Mouse (Mus musculus): ENCODE measurements around the gene Itm2b. TPM values are rescaled to one million over a fixed set of nuclear protein-coding genes. Genes with fewer than 3 reads are reported as not detected.
A peak's percentile ranks its signal among the peaks of the same experiment; 100 is the strongest.

Gene Itm2b
- total RNA-seq, 2 experiments from 2014 or later = 975 to 1,048 TPM

DNA sequence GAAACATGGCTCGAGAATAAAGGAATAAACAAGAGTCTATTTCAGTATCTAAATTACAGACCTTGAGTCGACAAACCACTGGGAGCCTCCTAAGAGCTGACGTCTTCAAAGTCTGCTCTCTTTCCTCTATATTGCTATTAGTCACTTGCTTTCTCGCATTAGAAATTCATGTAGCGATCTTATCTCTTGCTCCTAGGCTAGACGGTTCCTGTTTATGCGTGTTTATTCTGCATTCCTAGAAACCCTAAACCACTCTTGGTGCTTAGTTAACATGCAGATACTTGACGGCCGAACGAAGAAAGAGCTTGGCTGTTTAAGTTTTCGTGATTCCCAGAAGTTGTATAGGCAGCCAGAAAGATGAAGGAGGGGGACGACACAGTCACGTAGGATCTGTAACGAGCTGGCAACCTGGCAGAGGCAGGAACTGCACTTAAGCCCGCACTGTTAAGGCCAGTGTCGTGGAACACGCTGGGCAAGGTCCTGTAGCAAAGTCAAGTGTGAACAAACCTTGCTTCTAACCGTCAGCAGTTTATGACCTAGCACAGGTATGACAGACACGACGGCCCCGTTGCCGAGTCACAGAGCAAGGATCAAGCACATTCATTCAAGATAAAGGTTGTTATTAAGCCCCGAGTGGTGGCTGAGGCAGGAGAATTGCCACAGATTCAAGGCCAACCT is 14.3 kb downstream of the Itm2b start:
- ATAC-seq (replicated peaks; ENCODE audit: poor library complexity, severe bottlenecking) = no peak

DNA sequence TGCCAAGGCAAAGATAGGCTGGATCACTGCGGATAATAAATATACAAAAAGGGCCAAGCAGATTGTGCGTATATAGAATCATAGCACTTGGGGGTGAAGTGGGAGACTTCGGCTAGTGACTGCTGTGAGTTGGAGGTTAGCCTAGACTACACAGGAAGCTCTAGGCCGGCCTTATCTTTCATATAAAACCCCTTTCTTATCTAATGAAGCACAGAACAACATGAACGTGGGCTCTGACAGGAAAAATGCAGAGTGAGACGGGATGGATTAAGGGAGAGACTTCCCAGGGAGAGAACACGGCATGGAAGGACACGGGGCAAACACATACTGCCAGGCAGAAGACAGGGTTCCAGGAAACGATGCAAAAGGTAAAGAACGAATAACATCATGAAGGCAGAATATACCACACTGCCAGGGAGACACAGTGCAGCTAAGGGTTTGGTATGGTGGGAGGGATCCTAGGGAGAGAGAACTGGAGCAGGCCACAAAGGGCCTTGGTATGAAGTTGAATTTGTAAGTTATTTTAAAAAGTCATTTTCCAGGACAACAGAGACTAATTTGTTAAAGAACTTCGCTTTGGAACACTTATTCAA is 14.9 kb downstream of the Itm2b start:
- no peak for ATAC-seq (replicated peaks; ENCODE audit: poor library complexity, severe bottlenecking)

DNA sequence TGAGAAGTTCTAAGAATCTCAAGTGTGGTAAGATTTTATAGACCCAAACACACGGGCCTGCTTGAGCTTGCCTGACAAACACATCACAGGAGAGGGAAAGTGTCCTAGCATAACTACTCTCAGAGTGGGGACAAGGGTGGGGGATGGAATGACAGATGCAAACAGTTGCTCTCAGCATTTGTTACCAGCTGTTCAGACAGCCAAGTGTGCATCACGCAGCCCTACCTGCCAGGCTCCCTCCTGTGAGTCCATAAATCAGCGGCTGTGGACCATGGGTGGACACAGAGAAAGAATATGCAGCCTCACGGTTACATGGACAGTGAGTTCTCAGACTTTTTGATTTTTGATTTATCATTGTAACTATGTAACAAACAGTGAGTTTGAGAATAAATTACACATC is 15.5 kb downstream of the Itm2b start:
- no peak for ATAC-seq (replicated peaks; ENCODE audit: poor library complexity, severe bottlenecking)

DNA sequence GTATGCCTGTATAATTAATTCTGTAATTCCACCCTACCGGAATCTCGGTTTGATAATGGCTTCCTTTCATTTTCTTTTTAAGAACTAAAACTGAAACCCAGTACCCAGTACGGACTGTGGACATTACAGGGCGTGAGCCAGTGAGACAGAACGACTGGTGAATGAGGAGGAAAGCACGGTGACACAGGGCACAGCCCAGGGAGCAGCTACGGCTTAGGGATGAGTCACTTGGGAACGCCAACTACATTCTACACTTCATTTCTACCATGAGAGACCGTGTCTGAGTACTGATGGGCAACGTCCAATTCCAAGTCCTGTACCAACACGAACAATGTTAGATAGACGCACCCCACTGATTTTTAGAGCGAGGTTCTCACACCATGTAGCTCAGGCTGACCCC is 16.1 kb downstream of the Itm2b start:
- no peak for ATAC-seq (replicated peaks; ENCODE audit: poor library complexity, severe bottlenecking)

DNA sequence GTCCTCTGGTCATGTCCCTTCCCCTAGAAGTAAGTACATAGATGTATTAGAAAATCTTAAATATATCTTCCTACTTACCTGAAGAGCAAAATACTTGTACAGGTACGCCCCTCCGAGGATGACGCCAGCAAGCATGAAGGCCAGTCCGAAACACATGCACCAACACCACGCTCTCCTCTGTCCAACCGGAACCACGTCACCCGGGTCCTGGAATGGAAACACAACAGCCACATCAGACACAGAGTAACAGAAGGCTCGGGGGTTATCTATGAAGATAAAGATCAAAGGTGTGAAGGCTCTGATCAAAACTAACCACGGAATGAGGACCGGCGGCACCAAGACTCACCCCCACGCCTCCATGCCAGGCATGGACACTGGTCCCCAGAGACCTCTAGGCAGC is 16.9 kb downstream of the Itm2b start:
- no peak for ATAC-seq (replicated peaks; ENCODE audit: poor library complexity, severe bottlenecking)

DNA sequence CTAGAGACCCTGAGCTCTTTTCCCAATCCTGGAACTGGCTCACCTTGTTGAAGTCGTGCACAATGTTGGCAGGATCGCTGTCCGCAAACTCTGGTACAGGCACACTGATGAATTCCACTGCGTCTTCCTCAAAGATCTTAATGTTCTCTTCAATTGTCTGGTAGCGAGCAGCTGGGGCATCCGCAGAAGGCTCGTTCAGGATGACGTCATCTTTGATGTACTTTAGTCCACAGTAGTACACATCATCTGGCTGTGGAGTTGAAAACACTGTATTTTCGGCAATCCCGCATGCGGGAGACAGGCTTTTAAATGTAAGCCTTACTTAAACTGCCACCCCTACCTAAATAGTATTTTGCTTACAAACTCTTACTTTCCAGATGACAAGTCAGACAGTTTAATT is 18.8 kb downstream of the Itm2b start:
- ATAC-seq (replicated peaks; ENCODE audit: poor library complexity, severe bottlenecking) = no peak

DNA sequence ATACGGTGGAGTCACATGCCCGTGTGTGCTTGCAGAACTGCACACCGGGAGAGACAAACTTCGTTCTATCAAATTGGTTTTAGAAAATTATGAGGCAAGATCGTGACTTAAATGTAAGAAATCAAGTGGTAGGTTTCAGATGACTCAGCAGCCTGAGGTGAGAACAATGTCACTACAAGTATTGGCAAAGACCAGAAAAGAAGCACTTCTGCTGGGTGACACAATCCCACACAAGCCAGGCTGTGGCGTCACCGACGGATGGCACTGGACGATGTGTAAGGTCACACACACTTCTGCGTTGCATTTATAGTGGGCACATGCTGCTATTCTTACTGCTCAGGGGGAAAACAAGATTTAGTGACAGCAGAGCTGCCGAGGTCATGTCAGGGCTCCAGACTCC is 21.3 kb downstream of the Itm2b start:
- ATAC-seq (replicated peaks; ENCODE audit: poor library complexity, severe bottlenecking) = peak; percentile 85

DNA sequence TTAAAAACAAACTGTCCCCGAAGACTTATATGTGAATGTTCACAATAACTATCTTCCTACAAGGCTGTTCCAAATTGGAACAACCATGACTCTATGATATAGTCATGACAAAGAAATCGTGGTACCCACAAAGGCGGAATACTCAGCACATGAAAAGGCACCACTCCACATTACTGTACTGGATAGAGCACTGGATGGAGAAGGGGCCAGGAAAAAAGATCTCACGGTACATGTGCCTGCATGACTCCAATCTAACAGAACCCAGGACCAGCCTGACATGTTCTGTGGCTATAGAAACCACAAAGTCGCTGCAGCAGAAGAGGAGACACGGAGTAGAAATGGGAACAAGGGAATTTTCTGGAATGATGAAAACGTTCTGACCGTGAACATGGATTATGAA is 30.4 kb downstream of the Itm2b start:
- ATAC-seq (replicated peaks; ENCODE audit: poor library complexity, severe bottlenecking) = no peak

DNA sequence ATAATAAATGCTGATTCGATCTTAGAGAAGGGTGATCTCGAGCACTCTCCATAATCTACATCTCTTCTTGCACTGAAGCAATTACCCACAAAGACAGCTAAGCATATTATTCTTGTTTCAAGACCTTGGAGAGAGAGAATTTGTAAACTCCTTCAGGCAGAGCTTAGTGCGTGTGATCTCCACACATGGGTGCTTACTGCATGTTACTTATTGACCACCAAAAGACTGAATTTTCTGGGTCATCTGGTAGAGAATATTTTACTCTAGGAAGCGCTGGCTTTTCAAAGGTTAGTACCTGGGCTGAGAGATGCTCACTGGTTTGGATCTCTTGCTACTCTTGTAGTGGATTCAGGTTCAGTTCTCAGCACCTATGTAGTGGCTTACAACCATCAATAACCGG is 34.0 kb downstream of the Itm2b start:
- ATAC-seq (replicated peaks; ENCODE audit: poor library complexity, severe bottlenecking) = no peak

DNA sequence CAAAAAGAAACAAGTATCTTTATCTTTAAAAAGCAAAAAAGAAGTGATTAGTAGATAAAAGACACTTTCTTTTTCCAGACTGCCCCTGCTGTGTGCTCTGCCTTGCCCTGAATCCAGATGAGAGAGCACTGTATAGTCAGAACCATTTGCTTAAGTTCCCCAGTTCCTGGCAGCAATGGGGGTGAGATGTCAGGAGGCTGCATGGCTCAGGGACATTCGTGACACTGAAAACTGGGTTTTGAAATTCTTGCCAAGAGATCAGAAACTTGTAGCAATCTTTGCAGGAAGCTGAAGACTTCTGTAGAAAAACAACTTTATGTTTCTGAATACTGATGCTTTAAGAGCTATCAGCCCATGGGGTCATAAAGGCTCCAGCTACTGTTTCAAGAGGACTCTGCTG is 35.1 kb downstream of the Itm2b start:
- no peak for ATAC-seq (replicated peaks; ENCODE audit: poor library complexity, severe bottlenecking)

DNA sequence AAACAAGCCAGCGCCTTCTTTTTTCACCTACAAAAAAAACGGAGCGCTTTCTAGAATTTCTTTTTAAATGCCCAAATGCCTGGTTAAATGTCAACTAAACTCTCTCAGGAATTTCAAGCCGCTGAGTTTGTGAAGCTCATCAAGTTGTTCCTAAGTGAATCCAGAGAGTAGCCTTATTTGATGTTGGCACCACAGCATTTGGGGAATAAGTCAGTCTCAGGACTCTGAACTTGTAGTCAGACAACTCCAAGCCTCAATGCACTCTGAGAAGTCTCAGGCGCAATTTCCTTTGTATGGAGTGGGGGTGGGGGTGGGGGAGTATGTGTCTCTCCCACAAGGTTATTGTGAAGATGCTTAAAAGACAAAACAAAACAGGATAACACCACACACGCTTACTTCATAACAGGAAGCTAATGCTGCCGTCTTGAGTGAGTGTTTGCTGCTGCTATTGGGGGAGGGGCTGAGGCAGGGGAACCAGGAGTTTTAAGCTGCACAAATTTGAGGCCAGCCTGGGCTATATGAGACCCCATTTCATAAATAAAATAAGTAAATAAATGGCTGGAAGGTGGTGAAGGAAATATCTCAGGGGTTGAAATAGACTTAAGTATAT is 35.9 kb downstream of the Itm2b start:
- ATAC-seq (replicated peaks; ENCODE audit: poor library complexity, severe bottlenecking) = peak; percentile 42; the same call in 1 of the 2 replicates

DNA sequence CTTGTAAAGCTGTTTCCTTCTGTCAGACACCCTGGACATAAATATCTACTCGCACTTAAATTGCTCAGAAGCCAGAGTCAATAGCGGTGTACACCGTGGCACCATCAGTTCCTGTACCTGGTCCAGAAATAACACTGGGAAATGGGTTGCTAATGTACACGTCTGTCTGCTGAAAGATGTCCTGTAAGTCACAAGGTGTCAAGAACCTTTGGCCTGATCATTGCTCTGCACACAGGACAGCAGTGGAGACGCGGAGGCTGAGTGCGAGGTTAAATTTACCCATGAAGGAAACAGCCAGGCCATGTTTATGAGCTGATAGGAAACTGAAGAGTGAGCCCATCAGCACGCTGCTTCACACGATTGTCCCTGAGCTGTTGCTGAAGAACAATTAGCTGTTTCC is 37.8 kb downstream of the Itm2b start:
- ATAC-seq (replicated peaks; ENCODE audit: poor library complexity, severe bottlenecking) = no peak

DNA sequence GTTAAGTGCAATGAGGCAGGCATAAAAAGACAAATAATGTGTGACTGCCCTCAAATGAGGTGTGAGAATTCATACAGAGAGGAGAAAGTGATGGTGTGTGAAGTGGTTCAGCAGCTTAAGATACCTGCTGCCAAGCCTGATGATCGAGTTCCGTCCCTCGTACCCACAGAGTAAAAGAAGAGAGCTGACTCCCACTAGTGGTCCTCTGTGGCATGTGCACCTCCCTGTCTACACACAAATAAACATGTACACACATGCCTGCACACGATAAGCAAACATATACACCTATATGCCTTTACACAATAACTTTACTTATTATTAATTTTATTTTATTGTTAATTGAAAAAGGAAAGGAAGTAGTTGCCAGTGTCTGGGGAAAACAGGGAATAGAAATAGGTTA is 39.5 kb downstream of the Itm2b start:
- ATAC-seq (replicated peaks; ENCODE audit: poor library complexity, severe bottlenecking) = no peak

DNA sequence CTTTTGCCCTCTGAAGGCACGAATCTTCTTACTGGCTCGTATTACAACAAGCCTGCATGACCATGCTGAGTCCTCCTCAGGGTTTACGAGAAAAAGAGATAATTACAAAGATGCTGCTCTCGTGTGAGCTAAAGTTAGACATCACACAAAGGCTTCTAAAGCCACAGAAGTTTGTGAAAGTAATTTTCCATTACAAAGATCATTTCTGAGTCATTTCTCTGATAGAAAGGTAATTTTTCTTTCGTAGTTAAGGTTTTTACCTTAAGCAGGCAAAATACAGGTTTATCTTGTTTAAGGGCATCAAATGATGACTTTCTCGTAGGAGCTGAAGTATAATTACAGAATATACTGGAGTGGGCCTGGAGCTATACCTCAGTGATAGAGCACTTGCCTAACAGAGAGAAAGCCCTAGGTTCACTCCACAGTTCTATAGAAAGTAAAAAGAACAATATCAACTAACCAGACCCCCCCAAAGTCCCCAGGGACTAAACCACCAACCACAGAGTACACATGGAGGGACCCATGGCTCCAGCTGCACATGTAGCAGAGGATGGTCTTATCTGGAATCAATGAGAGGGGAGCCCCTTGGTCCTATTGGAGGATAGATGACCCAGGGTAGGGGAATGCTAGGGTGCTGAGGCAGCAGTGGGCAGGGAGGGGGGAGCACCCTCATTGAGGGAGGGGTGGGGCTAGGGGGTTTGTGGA is 44.9 kb downstream of the Itm2b start:
- ATAC-seq (replicated peaks; ENCODE audit: poor library complexity, severe bottlenecking) = no peak

DNA sequence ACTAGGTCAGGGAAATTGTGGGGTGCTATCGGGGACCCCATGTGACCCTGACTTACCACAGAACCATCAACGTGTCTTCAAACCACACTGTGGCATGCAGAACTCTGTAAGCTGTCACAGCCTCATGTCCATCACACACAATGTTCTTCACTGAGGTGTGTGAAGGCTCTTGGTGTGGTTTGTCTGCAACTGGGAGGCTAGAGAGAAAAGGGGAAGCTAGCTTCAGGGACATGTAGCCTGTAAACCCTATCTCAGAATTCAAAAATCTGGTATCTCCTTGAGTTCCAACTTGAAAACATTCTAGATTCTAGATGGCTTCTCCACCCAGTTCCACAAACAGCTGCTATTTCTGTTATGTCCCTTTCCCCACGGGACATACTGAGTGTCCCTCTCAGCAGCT is 45.5 kb downstream of the Itm2b start:
- ATAC-seq (replicated peaks; ENCODE audit: poor library complexity, severe bottlenecking) = peak; percentile 84

DNA sequence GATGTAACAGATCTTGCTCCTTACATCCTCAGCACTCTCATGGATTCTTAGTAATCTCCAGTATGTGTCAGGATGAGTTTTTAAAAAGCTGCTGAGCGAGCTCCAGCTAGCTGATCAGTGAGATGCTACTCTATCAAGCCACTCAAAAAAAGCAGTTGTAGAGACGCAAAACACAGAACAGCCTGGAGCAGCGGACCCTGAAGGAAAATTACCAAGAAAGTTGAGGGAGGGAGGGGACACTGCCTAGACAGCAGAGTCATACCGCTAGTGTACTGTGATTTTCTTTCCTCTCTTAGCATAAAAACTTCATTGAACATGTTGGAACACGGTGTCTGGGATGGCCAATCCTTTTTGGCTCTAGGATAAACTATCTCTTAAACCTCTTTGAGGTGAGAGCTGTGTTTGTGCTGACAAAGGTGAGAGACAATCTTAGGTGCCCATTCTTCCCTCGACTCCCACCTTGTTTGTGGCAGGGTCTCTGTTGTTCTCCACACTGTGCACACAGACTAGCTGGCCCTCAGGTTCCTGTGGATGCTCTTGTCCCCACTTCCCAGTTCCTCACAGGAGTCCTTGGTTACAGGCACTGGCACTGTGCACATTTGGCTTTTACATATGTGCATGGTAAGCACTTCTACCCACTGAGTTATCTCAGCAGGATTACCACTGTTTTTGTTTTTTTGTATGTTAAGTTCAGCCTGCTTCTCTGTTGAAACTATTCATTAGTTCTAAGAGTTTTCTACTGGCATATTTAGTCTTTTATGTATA is 48.6 kb downstream of the Itm2b start:
- ATAC-seq (replicated peaks; ENCODE audit: poor library complexity, severe bottlenecking) = no peak

DNA sequence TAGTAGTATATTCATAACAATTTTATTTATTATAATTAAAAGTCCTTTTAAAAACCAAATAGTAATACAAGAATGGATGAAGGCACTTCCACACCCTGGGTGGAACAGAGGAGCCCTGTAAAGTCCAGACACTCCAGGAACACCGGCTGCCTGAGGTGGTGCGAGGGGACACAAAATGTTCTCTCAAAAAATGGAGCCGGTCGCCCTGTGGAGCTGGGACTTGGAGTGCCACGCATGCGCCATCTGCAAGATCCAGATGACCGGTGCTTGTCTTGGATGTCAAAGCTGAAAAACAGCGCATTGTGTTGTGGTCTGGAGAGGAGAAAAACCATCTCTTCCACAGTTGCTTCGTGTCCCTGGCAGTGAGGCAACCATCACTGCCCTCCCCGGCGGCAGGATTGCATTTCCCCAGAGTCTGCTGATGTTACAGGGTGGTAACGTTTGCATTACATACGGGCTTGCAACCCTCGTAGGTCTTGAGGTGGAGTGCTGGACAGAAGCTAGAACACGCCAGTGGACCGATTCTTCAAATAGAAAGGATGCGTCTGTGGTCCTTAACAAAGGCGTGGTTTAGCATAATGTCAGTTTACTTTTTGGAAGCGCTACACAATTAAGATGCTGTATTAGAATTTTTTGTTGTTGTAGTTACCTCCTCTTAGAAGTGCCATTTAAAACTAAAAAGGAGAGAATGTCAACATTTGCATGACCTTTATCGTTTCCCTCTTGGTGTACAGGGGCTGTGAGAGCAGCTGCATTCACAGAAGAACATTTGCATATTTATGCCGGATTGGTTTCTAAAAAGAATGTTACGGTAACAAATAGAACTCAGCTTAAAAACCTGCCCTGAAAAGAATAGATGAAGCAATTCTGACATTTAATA is 49.9 kb downstream of the Itm2b start:
- 0 out of 2 replicates have a peak, but pooled peaks have one; percentile 23 for ATAC-seq (replicated peaks; ENCODE audit: poor library complexity, severe bottlenecking)

DNA sequence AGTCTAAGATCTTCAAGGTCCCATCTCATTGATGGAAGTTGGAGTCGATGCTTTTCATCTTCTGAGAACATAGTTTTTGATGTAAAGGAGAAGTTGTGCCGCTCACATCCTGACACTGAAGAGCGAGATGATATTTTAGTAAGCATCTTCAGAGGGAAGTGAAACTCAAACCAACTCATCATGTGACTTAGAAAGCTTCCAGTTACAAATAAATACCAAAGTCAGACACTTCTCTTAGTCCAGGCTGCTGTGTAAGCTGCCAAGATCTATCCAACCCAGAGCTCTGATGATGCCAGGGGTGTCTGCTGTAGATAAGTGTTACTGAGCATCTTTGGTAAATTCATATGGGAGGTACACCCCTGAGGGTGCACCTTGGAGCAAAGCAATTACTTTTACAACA is 51.2 kb downstream of the Itm2b start:
- ATAC-seq (replicated peaks; ENCODE audit: poor library complexity, severe bottlenecking) = peak; percentile 83

DNA sequence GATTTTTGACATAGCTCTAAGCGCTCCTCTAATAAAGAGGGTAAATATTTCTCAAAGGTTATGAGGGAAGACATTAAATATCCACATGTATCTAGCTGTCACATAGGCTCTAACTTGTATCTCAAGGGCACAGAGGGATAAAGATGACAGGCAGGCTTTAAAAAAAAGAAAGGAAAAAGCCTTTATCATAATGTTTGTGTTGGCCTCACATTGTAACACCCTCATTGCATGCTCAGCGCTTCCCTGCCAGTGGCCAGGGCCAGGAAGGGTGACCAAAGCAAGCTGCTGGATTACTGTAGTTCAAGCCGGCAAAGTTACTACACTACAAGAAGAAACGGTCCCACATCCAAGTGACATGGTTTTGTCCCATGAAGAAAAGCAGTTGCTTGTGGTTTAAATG is 53.7 kb downstream of the Itm2b start:
- ATAC-seq (replicated peaks; ENCODE audit: poor library complexity, severe bottlenecking) = no peak

DNA sequence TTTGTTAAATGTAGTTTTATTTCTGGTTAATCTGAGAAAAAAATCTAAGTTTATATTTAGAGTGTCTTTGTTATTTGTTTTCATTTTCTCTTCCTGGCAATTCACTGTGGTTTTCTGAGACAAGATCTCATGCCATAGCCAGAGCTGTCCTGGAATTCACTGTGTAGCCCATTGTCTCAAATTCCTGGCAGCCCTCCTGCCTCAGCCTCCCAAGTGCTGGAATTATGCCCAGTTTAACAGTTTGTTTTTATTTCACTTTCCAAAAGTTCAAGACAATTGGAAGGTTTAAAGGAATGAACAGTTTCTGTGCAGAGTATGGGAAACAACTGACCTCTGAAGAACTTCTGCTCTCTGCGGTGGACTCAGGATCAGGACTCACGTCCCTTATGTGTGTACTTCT is 55.2 kb downstream of the Itm2b start:
- no peak for ATAC-seq (replicated peaks; ENCODE audit: poor library complexity, severe bottlenecking)
